Mouse (Mus musculus) heart, embryonic 14.5 days (tissue): ENCODE data around the gene Mkrn1. TPM values are rescaled to one million over a fixed set of nuclear protein-coding genes. Genes with fewer than 3 reads are reported as not detected.

ENCODE experiments used
- ATAC-seq: fragments of 200-750 bp; cut with Nextera tagmentation; 2 replicates; pipeline ENCODE4 v1.8.0; 2017; ENCODE audit warnings: low read depth, moderate TSS enrichment; ENCODE audit not compliant: insufficient number of reproducible peaks, insufficient read depth, low FRiP score
- H3K27ac ChIP-seq, 2 experiments: fragments of 200-500 bp in 1 of 2; fragments of 300-500 bp in 1 of 2; sonication (generic) in 1 of 2; replicated peaks in 1 of 2; 2 replicates each; pipeline ENCODE4 v1.5.1; 2012 to 2014; ENCODE audit warnings: low read depth in 2 of 2, low read length in 2 of 2, control low read depth in 1 of 2, mild to moderate bottlenecking in 1 of 2, mixed read lengths in 1 of 2; ENCODE audit not compliant: control insufficient read depth in 1 of 2, insufficient read depth in 1 of 2
- H3K27me3 ChIP-seq: fragments of 300-500 bp; sonication (generic); 2 replicates; pipeline ENCODE4 v1.6.1; 2014; ENCODE audit warnings: mild to moderate bottlenecking, low read length, control low read depth; ENCODE audit not compliant: control insufficient read depth, insufficient read depth
- H3K36me3 ChIP-seq: fragments of 300-500 bp; sonication (generic); 2 replicates; pipeline ENCODE4 v1.6.1; 2014; ENCODE audit warnings: mild to moderate bottlenecking, control low read depth, low read length, mixed read lengths; ENCODE audit not compliant: control insufficient read depth, insufficient read depth
- H3K4me1 ChIP-seq, 2 experiments: fragments of 200-500 bp in 1 of 2; fragments of 300-500 bp in 1 of 2; sonication (generic) in 1 of 2; 2 replicates each; pipeline ENCODE4 v1.6.1; 2012 to 2014; ENCODE audit warnings: low read length in 2 of 2, control low read depth in 1 of 2, mixed read lengths in 1 of 2; ENCODE audit not compliant: control insufficient read depth in 2 of 2, insufficient read depth in 2 of 2
- H3K4me2 ChIP-seq: fragments of 300-500 bp; sonication (generic); 2 replicates; pipeline ENCODE4 v1.6.1; 2014; ENCODE audit warnings: mild to moderate bottlenecking, low read length
- H3K4me3 ChIP-seq, 2 experiments: fragments of 200-500 bp in 1 of 2; fragments of 300-500 bp in 1 of 2; sonication (generic) in 1 of 2; 2 replicates each; pipeline ENCODE4 v1.5.1; 2012 to 2014; ENCODE audit warnings: low read length in 2 of 2, mild to moderate bottlenecking in 2 of 2, control low read depth in 1 of 2, low read depth in 1 of 2, moderate library complexity in 1 of 2; ENCODE audit not compliant: control insufficient read depth in 1 of 2, insufficient read depth in 1 of 2
- H3K9ac ChIP-seq: fragments of 300-500 bp; sonication (generic); 2 replicates; pipeline ENCODE4 v1.6.1; 2014; ENCODE audit warnings: mild to moderate bottlenecking, low read length
- H3K9me3 ChIP-seq: fragments of 300-500 bp; sonication (generic); 2 replicates; pipeline ENCODE4 v1.6.1; 2016; ENCODE audit warnings: low read length, control low read depth; ENCODE audit not compliant: control insufficient read depth
- WGBS: fragments of 180-500 bp; shearing (Covaris S2); extraction: QIAGEN DNeasy Blood & Tissue Kit; methylation state at CpG from one replicate; pipeline ENCODE4 v1.1.7; 2014; 5-methylcytosine and 5-hydroxymethylcytosine counted together
- polyA plus RNA-seq: library from polyadenylated mRNA; unstranded; fragments of >200 nt; fragmentation: Nextera tagmentation; extraction: Ambion mirVana; gene quantifications from 2 replicates; pipeline ENCODE4 v1.2.1, GENCODE M21; 2014

Gene Mkrn1
- polyA plus RNA-seq, 1 experiment from 2014 or later: 65.5 TPM

- WGBS: 79% methylated on average over 5 of the region's 5 CpGs
- no peaks in the 10 kb centered on the region for H3K4me1 ChIP-seq
- H3K9me3 ChIP-seq: no peaks in the 10 kb centered on the region
- H3K27ac ChIP-seq: no peak overlapping the region
- no peak overlapping the region for H3K4me3 ChIP-seq
- no peak for ATAC-seq
- no peak overlapping the region for H3K4me2 ChIP-seq
- H3K27me3 ChIP-seq: no peaks in the 10 kb centered on the region
- no peaks in the 10 kb centered on the region for H3K36me3 ChIP-seq
- no peak overlapping the region for H3K9ac ChIP-seq
These were observed 15.6 kb upstream of the Mkrn1 start for GRCm38 (mm10) chr6:39435875-39436274.

GRCm38 (mm10) chr6:39434886-39435492 is 14.7 kb upstream of the Mkrn1 start:
- H3K36me3 ChIP-seq: no peaks in the 10 kb centered on the region
- no peak overlapping the region for H3K9ac ChIP-seq
- no peak for ATAC-seq
- WGBS: 71% methylated on average over 2 of the region's 2 CpGs
- H3K4me1 ChIP-seq: no peaks in the 10 kb centered on the region
- no peaks in the 10 kb centered on the region for H3K27me3 ChIP-seq
- no peak overlapping the region for H3K4me3 ChIP-seq
- H3K27ac ChIP-seq: no peak overlapping the region
- H3K4me2 ChIP-seq: no peak overlapping the region
- no peaks in the 10 kb centered on the region for H3K9me3 ChIP-seq

GRCm38 (mm10) chr6:39434111-39434885 is 14.0 kb upstream of the Mkrn1 start:
- no peak overlapping the region for H3K4me3 ChIP-seq

GRCm38 (mm10) chr6:39433701-39434100 is 13.4 kb upstream of the Mkrn1 start:
- Histone ChIP-seq H3K4me2 (no peak overlapping the region), H3K9ac (no peak overlapping the region), H3K36me3 (no peaks in the 10 kb centered on the region), H3K4me1 (no peaks in the 10 kb centered on the region), H3K27ac (no peak overlapping the region), H3K27me3 (no peaks in the 10 kb centered on the region), H3K4me3 (no peak overlapping the region), H3K9me3 (no peaks in the 10 kb centered on the region)
- ATAC-seq: no peak

More at GRCm38 (mm10) chr6:39434111-39434885, 14.0 kb upstream of the Mkrn1 start:
- ATAC-seq: no peak
- Histone ChIP-seq H3K4me2 (no peak overlapping the region), H3K9ac (no peak overlapping the region), H3K36me3 (no peaks in the 10 kb centered on the region), H3K27me3 (no peaks in the 10 kb centered on the region), H3K27ac (no peak overlapping the region), H3K9me3 (no peaks in the 10 kb centered on the region), H3K4me1 (no peaks in the 10 kb centered on the region)
- WGBS: 57% methylated on average over 2 of the region's 2 CpGs

- ATAC-seq: no peak
- Histone ChIP-seq H3K27me3 (no peaks in the 10 kb centered on the region), H3K36me3 (no peaks in the 10 kb centered on the region), H3K4me1 (no peaks in the 10 kb centered on the region), H3K9ac (no peak overlapping the region), H3K9me3 (no peaks in the 10 kb centered on the region), H3K27ac (no peak overlapping the region), H3K4me3 (no peak overlapping the region), H3K4me2 (no peak overlapping the region)
- WGBS: 77% methylated on average over 4 of the region's 4 CpGs
These were observed 12.9 kb upstream of the Mkrn1 start for GRCm38 (mm10) chr6:39433174-39433573.

GRCm38 (mm10) chr6:39430722-39431121 is 10.5 kb upstream of the Mkrn1 start:
- no peak overlapping the region for H3K4me2 ChIP-seq
- WGBS: 70% methylated on average over 11 of the region's 11 CpGs

GRCm38 (mm10) chr6:39429007-39429788 is 8.9 kb upstream of the Mkrn1 start:
- H3K27me3 ChIP-seq: no peaks in the 10 kb centered on the region
- no peaks in the 10 kb centered on the region for H3K9me3 ChIP-seq
- no peak overlapping the region for H3K4me2 ChIP-seq
- H3K27ac ChIP-seq: no peak overlapping the region
- no peak for ATAC-seq
- H3K4me1 ChIP-seq: no peaks in the 10 kb centered on the region
- H3K36me3 ChIP-seq: no peaks in the 10 kb centered on the region
- WGBS: 50% methylated on average over 6 of the region's 6 CpGs
- H3K4me3 ChIP-seq: no peak overlapping the region
- H3K9ac ChIP-seq: no peak overlapping the region

More at GRCm38 (mm10) chr6:39430722-39431121, 10.5 kb upstream of the Mkrn1 start:
- Histone ChIP-seq H3K36me3 (no peaks in the 10 kb centered on the region), H3K27me3 (no peaks in the 10 kb centered on the region), H3K9ac (no peak overlapping the region), H3K4me3 (no peak overlapping the region), H3K9me3 (no peaks in the 10 kb centered on the region), H3K4me1 (no peaks in the 10 kb centered on the region), H3K27ac (no peak overlapping the region)
- no peak for ATAC-seq
